Mouse (Mus musculus): ENCODE measurements around the gene Cdk6.

- TF ChIP-seq CTCF (IDR thresholded peaks at IDR 0.05; ENCODE audit: low read depth, low read length) (no peak), POLR2A (IDR thresholded peaks at IDR 0.05; ENCODE audit: borderline replicate concordance, low read depth, low read length) (no peak)
These were observed 145.4 kb downstream of the Cdk6 start for GRCm38 (mm10) chr5:3486579-3487282.
